ENCODE assay signal across 8 mouse cellular contexts in genomic region chr11:104571373-104571772, GRCm38 (mm10). TPM values are rescaled to one million over a fixed set of nuclear protein-coding genes. Genes with fewer than 3 reads are reported as not detected.
A peak's percentile ranks its signal among the peaks of the same experiment; 100 is the strongest.
DNase-seq lines count a peak whose midpoint lies in the region; ATAC-seq and TF ChIP-seq lines count a peak whose summit lies in the region.
"Not testable (repeated sequence)": the region's sequence is repeated elsewhere in the genome, so short reads cannot be mapped to it uniquely, and the experiment has no call there.

No protein-coding gene starts in this region.

- peak; percentile 78 for DNase-seq in MEL (ENCODE audit: low read depth, low spot score)
- DNase-seq in cerebellum, postnatal 36 days = peak; percentile 20 to 27
- peak; percentile 29 to 46 for DNase-seq in heart, postnatal 14 days
- DNase-seq in kidney, postnatal 10 days = peak; percentile 33
- DNase-seq in liver, embryonic 13.5 days = peak; percentile 54
- peak; percentile 50 to 52 for DNase-seq in right cerebral cortex, postnatal 36 days (ENCODE audit: low spot score in 2 of 2)

- TF ChIP-seq RAD21 in MEL (IDR thresholded peaks at IDR 0.05; ENCODE audit: low read depth, low read length) = not testable (repeated sequence)

- 2% methylated on average over 28 of the region's 28 CpGs for WGBS in forebrain, embryonic 16.5 days
- 2% methylated on average over 28 of the region's 28 CpGs for WGBS in liver, embryonic 13.5 days (ENCODE audit: insufficient replicate concordance)
- 1% methylated on average over 28 of the region's 28 CpGs for WGBS in midbrain, embryonic 13.5 days

- intact Hi-C loops in heart, postnatal 14 days (cut with DNase I) = not testable (repeated sequence)

- not testable (repeated sequence) for H3K4me1 ChIP-seq in MEL (ENCODE audit: control insufficient read depth in 1 of 2, insufficient read depth in 2 of 2, low read length in 2 of 2); forebrain, embryonic 16.5 days (replicated peaks; ENCODE audit: control insufficient read depth, insufficient read depth, low read length); midbrain, embryonic 13.5 days (replicated peaks)
- peaks cover 21% of the 10 kb centered on the region for H3K4me1 ChIP-seq in liver, embryonic 13.5 days (replicated peaks)

- H3K79me2 ChIP-seq in MEL (ENCODE audit: control insufficient read depth, insufficient read depth, low read length, poor library complexity) = not testable (repeated sequence)

- H3K27me3 ChIP-seq in MEL (ENCODE audit: control insufficient read depth in 1 of 2, insufficient read depth in 2 of 2, low read length in 2 of 2); forebrain, embryonic 16.5 days (replicated peaks; ENCODE audit: control insufficient read depth, insufficient read depth, low read length): not testable (repeated sequence)
- H3K27me3 ChIP-seq in liver, embryonic 13.5 days = peaks cover 11% of the 10 kb centered on the region; the same call in 1 of the 2 replicates
- peaks cover 12% of the 10 kb centered on the region for H3K27me3 ChIP-seq in midbrain, embryonic 13.5 days

- H3K27ac ChIP-seq in MEL (ENCODE audit: control insufficient read depth, low read depth, low read length); forebrain, embryonic 16.5 days (ENCODE audit: low read length); liver, embryonic 13.5 days; midbrain, embryonic 13.5 days: not testable (repeated sequence)

- not testable (repeated sequence) for TF ChIP-seq EP300 in MEL (IDR thresholded peaks at IDR 0.05; ENCODE audit: low read depth in 1 of 2, low read length in 2 of 2)

- ATAC-seq in forebrain, embryonic 16.5 days; midbrain, embryonic 13.5 days: not testable (repeated sequence)
- ATAC-seq in liver, embryonic 13.5 days (ENCODE audit: low read depth) = peak; percentile 83

- peak overlapping the region; percentile 53 for H3K4me2 ChIP-seq in forebrain, embryonic 16.5 days (ENCODE audit: low read length)
- peak overlapping the region; percentile 77 for H3K4me2 ChIP-seq in liver, embryonic 13.5 days
- H3K4me2 ChIP-seq in midbrain, embryonic 13.5 days (replicated peaks) = peak overlapping the region; percentile 59

- H3K9me3 ChIP-seq in MEL (replicated peaks; ENCODE audit: insufficient read depth, low read length); forebrain, embryonic 16.5 days (ENCODE audit: control insufficient read depth, low read length); liver, embryonic 13.5 days (replicated peaks); midbrain, embryonic 13.5 days: not testable (repeated sequence)

- H3K4me3 ChIP-seq in MEL (ENCODE audit: control insufficient read depth in 1 of 2, insufficient read depth in 1 of 2, low read depth in 2 of 2, low read length in 2 of 2) = peak overlapping the region; percentile 37 to 74
- peak overlapping the region; percentile 31 for H3K4me3 ChIP-seq in forebrain, embryonic 16.5 days (replicated peaks; ENCODE audit: low read length)
- peak overlapping the region; percentile 53 for H3K4me3 ChIP-seq in liver, embryonic 13.5 days (replicated peaks)
- H3K4me3 ChIP-seq in midbrain, embryonic 13.5 days (replicated peaks) = peak overlapping the region; percentile 40

- not testable (repeated sequence) for H3K36me3 ChIP-seq in MEL (ENCODE audit: control insufficient read depth in 1 of 2, insufficient read depth in 2 of 2, low read length in 2 of 2); forebrain, embryonic 16.5 days (ENCODE audit: control insufficient read depth, insufficient read depth); liver, embryonic 13.5 days; midbrain, embryonic 13.5 days

- H3K9ac ChIP-seq in MEL (ENCODE audit: control insufficient read depth, low read depth, low read length, poor library complexity, severe bottlenecking) = peak overlapping the region; percentile 45
- H3K9ac ChIP-seq in forebrain, embryonic 16.5 days (replicated peaks; ENCODE audit: low read depth, low read length) = not testable (repeated sequence)
- H3K9ac ChIP-seq in liver, embryonic 13.5 days = peak overlapping the region; percentile 64
- peak overlapping the region; percentile 55; the same call in 1 of the 2 replicates for H3K9ac ChIP-seq in midbrain, embryonic 13.5 days (replicated peaks)

- not testable (repeated sequence) for TF ChIP-seq POLR2A in MEL (IDR thresholded peaks at IDR 0.05; ENCODE audit: control insufficient read depth in 1 of 2, insufficient read depth in 1 of 2, low read depth in 1 of 2, low read length in 2 of 2, poor library complexity in 1 of 2)

- not testable (repeated sequence) for TF ChIP-seq CTCF in MEL (IDR thresholded peaks at IDR 0.05 in 2 of 3, conservative IDR thresholded peaks at IDR 0.05 in 1 of 3; ENCODE audit: control insufficient read depth in 1 of 3, insufficient read depth in 1 of 3, low read depth in 2 of 3, low read length in 3 of 3, poor library complexity in 1 of 3, severe bottlenecking in 1 of 3)

TF ChIP-seq in MEL, 35 proteins besides CTCF, POLR2A, EP300 and RAD21:
- TF ChIP-seq MXI1 (IDR thresholded peaks at IDR 0.05; ENCODE audit: low read depth, low read length) (peak; percentile 56; the same call in 1 of the 2 replicates), MAX (IDR thresholded peaks at IDR 0.05; ENCODE audit: low read length) (peak; percentile 78), GABPA (IDR thresholded peaks at IDR 0.05; ENCODE audit: low read depth, low read length) (peak; percentile 77; the same call in 1 of the 2 replicates), ETS1 (IDR thresholded peaks at IDR 0.05; ENCODE audit: low read depth, low read length) (0 out of 2 replicates have a peak, but pooled peaks have one; percentile 17), SIN3A (IDR thresholded peaks at IDR 0.05; ENCODE audit: low read length) (peak; percentile 39; the same call in 1 of the 2 replicates), MYC (IDR thresholded peaks at IDR 0.05; ENCODE audit: low read depth, low read length) (0 out of 2 replicates have a peak, but pooled peaks have one; percentile 26)
TF ChIP-seq in MEL: peak in this region for 6; not testable (repeated sequence) for 29.

RNA-seq across cellular contexts. Expression of gene Myl4, which starts 20.9 kb away (rescaled TPM):
- total RNA-seq in MEL (2012; rRNA removed) = 0.85 and 1.3 TPM in 2 replicates
- under 1 TPM in 1 of 2 experiments, not detected in 1; 0.29 TPM for polyA plus RNA-seq in MEL (2012; ENCODE audit: insufficient read depth in 1 of 2, insufficient read length in 2 of 2, low read depth in 1 of 2, low replicate concordance in 2 of 2, missing spikeins in 1 of 2)
- polyA plus RNA-seq in forebrain, embryonic 16.5 days (2015; fragmentation: Nextera tagmentation; extraction: Ambion mirVana) = 3.0 and 3.2 TPM in 2 replicates
- total RNA-seq in heart, postnatal 14 days (2021) = 100 to 1,000 TPM; 280 to 698 TPM
- 4.6 and 4.9 TPM in 2 replicates for polyA plus RNA-seq in liver, embryonic 13.5 days (2015; fragmentation: Nextera tagmentation; extraction: Ambion mirVana)
- polyA plus RNA-seq in midbrain, embryonic 13.5 days (2015; fragmentation: Nextera tagmentation; extraction: Ambion mirVana) = 2.1 and 2.6 TPM in 2 replicates

RNA-seq across cellular contexts. Expression of gene Cdc27, which starts 21.0 kb away (rescaled TPM):
- 24.4 and 32.6 TPM in 2 replicates for total RNA-seq in MEL (2012; rRNA removed)
- polyA plus RNA-seq in MEL (2012; ENCODE audit: insufficient read depth in 1 of 2, insufficient read length in 2 of 2, low read depth in 1 of 2, low replicate concordance in 2 of 2, missing spikeins in 1 of 2) = 100 to 1,000 TPM in 1 of 2 experiments, 10 to 100 TPM in 1; 30.4 to 180 TPM
- polyA plus RNA-seq in forebrain, embryonic 16.5 days (2015; fragmentation: Nextera tagmentation; extraction: Ambion mirVana) = 31.7 and 44.4 TPM in 2 replicates
- 10 to 100 TPM; 23.2 to 26.5 TPM for total RNA-seq in heart, postnatal 14 days (2021)
- polyA plus RNA-seq in liver, embryonic 13.5 days (2015; fragmentation: Nextera tagmentation; extraction: Ambion mirVana) = 22.9 and 29.4 TPM in 2 replicates
- polyA plus RNA-seq in midbrain, embryonic 13.5 days (2015; fragmentation: Nextera tagmentation; extraction: Ambion mirVana) = 42.9 and 45.3 TPM in 2 replicates

RNA-seq across cellular contexts. Expression of gene Itgb3, which starts 36.4 kb away (rescaled TPM):
- 0.08 and 0.13 TPM in 2 replicates for total RNA-seq in MEL (2012; rRNA removed)
- under 1 TPM in 1 of 2 experiments, not detected in 1; 0.32 TPM for polyA plus RNA-seq in MEL (2012; ENCODE audit: insufficient read depth in 1 of 2, insufficient read length in 2 of 2, low read depth in 1 of 2, low replicate concordance in 2 of 2, missing spikeins in 1 of 2)
- polyA plus RNA-seq in forebrain, embryonic 16.5 days (2015; fragmentation: Nextera tagmentation; extraction: Ambion mirVana) = 0.65 and 0.91 TPM in 2 replicates
- total RNA-seq in heart, postnatal 14 days (2021) = 1 to 10 TPM; 4.8 to 4.9 TPM
- 16.5 and 21.4 TPM in 2 replicates for polyA plus RNA-seq in liver, embryonic 13.5 days (2015; fragmentation: Nextera tagmentation; extraction: Ambion mirVana)
- 0.62 and 0.98 TPM in 2 replicates for polyA plus RNA-seq in midbrain, embryonic 13.5 days (2015; fragmentation: Nextera tagmentation; extraction: Ambion mirVana)

Comparison
In these comparisons a context has a peak if more than half of its experiments do, and no peak if none do; other contexts are left out.
1. DNase-seq: peak in every context shown above with its lines; median percentile 78 in MEL; 54 in liver, embryonic 13.5 days; 51 in right cerebral cortex, postnatal 36 days; 38 in heart, postnatal 14 days; 33 in kidney, postnatal 10 days; 24 in cerebellum, postnatal 36 days.